Mouse (Mus musculus) retina, embryonic 14.5 days (tissue): Measurements from ENCODE around the gene Mylip.
A peak's percentile ranks its signal among the peaks of the same experiment; 100 is the strongest.

Experiments used
- DNase-seq: peaks from one replicate; pipeline ENCODE4 v3.0.0-alpha.2; 2015; ENCODE audit warnings: low spot score

Mylip gene

GRCm38 (mm10) chr13:45389448-45390311, at the start of gene Mylip:
Mylip (plus strand) TSS chr13:45389742.
- DNase-seq: peak; percentile 98

GRCm38 (mm10) chr13:45341991-45342390, 47.6 kb upstream of the Mylip start:
- DNase-seq: no peak

- DNase-seq: no peak
Measured at GRCm38 (mm10) chr13:45343541-45343940, 46.0 kb upstream of the Mylip start.

- peak; percentile 32 for DNase-seq
Measured at GRCm38 (mm10) chr13:45343966-45344365, 45.6 kb upstream of the Mylip start.

GRCm38 (mm10) chr13:45345471-45346159, 43.9 kb upstream of the Mylip start:
- DNase-seq: peak; percentile 62

- no peak for DNase-seq
Measured at GRCm38 (mm10) chr13:45351483-45351882, 38.1 kb upstream of the Mylip start.

- DNase-seq: peak; percentile 74
Measured at GRCm38 (mm10) chr13:45354824-45355223, 34.7 kb upstream of the Mylip start.

GRCm38 (mm10) chr13:45358208-45358607, 31.3 kb upstream of the Mylip start:
- no peak for DNase-seq

- DNase-seq: no peak
Measured at GRCm38 (mm10) chr13:45358676-45359323, 30.7 kb upstream of the Mylip start.

GRCm38 (mm10) chr13:45365788-45366187, 23.8 kb upstream of the Mylip start:
- DNase-seq: no peak

GRCm38 (mm10) chr13:45371673-45372072, 17.9 kb upstream of the Mylip start:
- no peak for DNase-seq

- DNase-seq: no peak
Measured at GRCm38 (mm10) chr13:45372456-45372855, 17.1 kb upstream of the Mylip start.

- DNase-seq: no peak
Measured at GRCm38 (mm10) chr13:45374846-45375245, 14.7 kb upstream of the Mylip start.

GRCm38 (mm10) chr13:45382208-45382607, 7.3 kb upstream of the Mylip start:
- DNase-seq: no peak

- no peak for DNase-seq
Measured at GRCm38 (mm10) chr13:45384636-45385035, 4.9 kb upstream of the Mylip start.

- DNase-seq: no peak
Measured at GRCm38 (mm10) chr13:45385521-45385920, 4.0 kb upstream of the Mylip start.

- no peak for DNase-seq
Measured at GRCm38 (mm10) chr13:45386253-45386652, 3.3 kb upstream of the Mylip start.

- DNase-seq: no peak
Measured at GRCm38 (mm10) chr13:45387231-45387630, 2.3 kb upstream of the Mylip start.

- DNase-seq: no peak
Measured at GRCm38 (mm10) chr13:45388254-45388805, 1.2 kb upstream of the Mylip start.

GRCm38 (mm10) chr13:45388889-45389288, 653 bp upstream of the Mylip start:
- no peak for DNase-seq

- peak; percentile 36 for DNase-seq
Measured at GRCm38 (mm10) chr13:45390312-45390961, 895 bp downstream of the Mylip start.
